Mouse (Mus musculus): Measurements from ENCODE around the gene Nmnat2. TPM values are rescaled to one million over a fixed set of nuclear protein-coding genes. Genes with fewer than 3 reads are reported as not detected.

Nmnat2 gene
- total RNA-seq (2023) = 3.9 TPM

GRCm38 (mm10) chr1:152954821-152955523, at the start of gene Nmnat2:
Gene Nmnat2 (plus strand): TSS chr1:152954993.

Other genes with a start within 250 kb of the Nmnat2 start
- not detected for gene Apobec4, start 204.4 kb upstream of the Nmnat2 start, total RNA-seq (2023)
- 6.9 TPM for gene Rgl1, start 188.6 kb upstream of the Nmnat2 start, total RNA-seq (2023)
- 225 TPM for gene Arpc5, start 188.5 kb upstream of the Nmnat2 start, total RNA-seq (2023)
- gene Ncf2, start 154.8 kb upstream of the Nmnat2 start, total RNA-seq (2023) = 14.8 TPM
- gene Smg7, start 52.3 kb upstream of the Nmnat2 start, total RNA-seq (2023) = 132 TPM
- 0.47 TPM for gene Lamc2, start 231.5 kb downstream of the Nmnat2 start, total RNA-seq (2023)

Data from CD4-positive naive resting alpha-beta T cell, adult 57 days (primary cell).